Mouse (Mus musculus) ES-E14 (cell line): Measurements from ENCODE around the gene Ttll5.

Source experiments
- CHD2 ChIP-seq: IDR thresholded peaks from 2 replicates; pipeline ENCODE4 v1.6.1; 2014; ENCODE audit warnings: mild to moderate bottlenecking, low read depth, low read length, inconsistent platforms
- HCFC1 ChIP-seq: IDR thresholded peaks from 2 replicates; pipeline ENCODE4 v1.6.1; 2012; ENCODE audit warnings: low read length, inconsistent platforms, borderline replicate concordance; ENCODE audit not compliant: insufficient read depth
- MAFK ChIP-seq: IDR thresholded peaks from 2 replicates; pipeline ENCODE4 v1.6.1; 2014; ENCODE audit warnings: mild to moderate bottlenecking, low read depth, low read length, inconsistent platforms; ENCODE audit not compliant: insufficient read depth
- ZC3H11A ChIP-seq: IDR thresholded peaks from 2 replicates; pipeline ENCODE4 v1.6.1; 2012; ENCODE audit warnings: low read depth, mild to moderate bottlenecking, inconsistent platforms, low read length, borderline replicate concordance
- ZNF384 ChIP-seq: IDR thresholded peaks from 2 replicates; pipeline ENCODE4 v1.6.1; 2012; ENCODE audit warnings: low read depth, low read length, inconsistent platforms

DNA sequence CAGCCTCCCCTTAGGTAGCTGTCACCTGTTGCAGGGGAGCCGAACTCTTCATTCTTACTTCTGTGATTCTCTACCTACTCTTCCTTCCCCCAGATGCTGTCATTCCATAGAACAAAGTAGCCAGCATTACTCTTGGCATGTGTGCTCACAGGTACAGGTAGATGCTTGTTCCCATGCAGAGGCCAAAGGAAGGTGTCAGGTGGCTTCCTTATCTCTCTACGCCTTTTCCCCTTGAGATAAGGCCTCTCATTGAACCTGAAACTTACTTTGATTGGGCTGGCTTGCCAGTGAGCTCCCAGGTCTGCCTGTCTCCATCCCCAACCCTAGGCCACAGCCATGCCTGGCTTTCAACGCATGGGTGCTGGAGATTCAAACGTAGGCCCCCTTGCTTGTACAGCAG lies 269.6 kb downstream of the Ttll5 start:
- no peak for TF ChIP-seq MAFK
- TF ChIP-seq ZNF384, result no peak
- no peak for TF ChIP-seq CHD2
- TF ChIP-seq HCFC1, result no peak
- TF ChIP-seq ZC3H11A, result no peak
